9 mouse cellular contexts compared by ENCODE assay signal in the genomic region with DNA sequence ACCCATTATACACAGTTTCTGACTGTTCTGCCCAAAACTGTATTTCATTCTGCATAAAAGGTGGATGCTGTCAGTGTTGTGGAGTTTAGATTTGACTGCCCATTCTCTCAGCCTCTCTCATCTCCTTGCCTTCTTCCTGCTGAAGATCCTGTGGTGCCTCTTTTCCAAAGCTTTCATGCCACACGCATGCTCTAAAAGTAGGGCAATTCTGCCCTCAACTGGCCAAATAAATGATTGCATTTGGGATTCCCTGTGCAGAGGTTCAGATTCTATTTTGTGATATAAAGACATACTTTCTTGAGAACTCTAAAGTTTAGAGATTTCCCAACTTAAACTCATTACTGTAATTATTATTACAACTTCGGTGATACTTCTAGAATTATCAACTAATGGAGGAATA.
A peak's percentile ranks its signal among the peaks of the same experiment; 100 is the strongest.
DNase-seq lines count a peak whose midpoint lies in the region; ATAC-seq lines count a peak whose summit lies in the region.
"Had no signal": no experiment of that assay in that cellular context is flagged by ENCODE, and none has a peak within 500 bp of the region (broad histone marks: within the 10 kb centered on the region; RNA-seq: fewer than 3 reads in every experiment).

No protein-coding gene starts in this region.

- ATAC-seq in heart, embryonic 11.5 days (replicated peaks; ENCODE audit: insufficient number of reproducible peaks, low FRiP score, low TSS enrichment): no peak
- peak; percentile 76; the same call in 1 of the 2 replicates for ATAC-seq in hindbrain, embryonic 16.5 days

- WGBS in heart, embryonic 11.5 days (ENCODE audit: insufficient replicate concordance): 12% methylated on average over 2 of the region's 2 CpGs
- 12% methylated on average over 2 of the region's 2 CpGs for WGBS in hindbrain, embryonic 16.5 days

- no peak overlapping the region for H3K4me3 ChIP-seq in heart, embryonic 11.5 days (ENCODE audit: low read depth, low read length)
- H3K4me3 ChIP-seq in hindbrain, embryonic 16.5 days (ENCODE audit: low read length): no peak overlapping the region
- H3K4me3 ChIP-seq: heart, embryonic 15.5 days had no signal

- peak; percentile 1 for DNase-seq in heart, adult 8-10 months (ENCODE audit: low spot score)
- peak; percentile 13 for DNase-seq in Muller cell, postnatal 12 days (ENCODE audit: inconsistent ontology term)
- peak; percentile 83 for DNase-seq in embryo, embryonic 10.5 days (ENCODE audit: low spot score)
- DNase-seq in left cerebral cortex, postnatal 36 days (ENCODE audit: low spot score in 2 of 2): peak; percentile 39 to 45
- DNase-seq in retina, embryonic 14.5 days (ENCODE audit: low spot score): peak; percentile 85
- DNase-seq in thymus, postnatal 0 days (ENCODE audit: low spot score): no peak

- H3K4me1 ChIP-seq in heart, embryonic 11.5 days (ENCODE audit: control insufficient read depth, insufficient read depth, low read length): no peaks in the 10 kb centered on the region
- no peaks in the 10 kb centered on the region for H3K4me1 ChIP-seq in hindbrain, embryonic 16.5 days (ENCODE audit: control insufficient read depth, insufficient read depth, low read depth, low read length)
- H3K4me1 ChIP-seq: heart, embryonic 15.5 days had no signal

- H3K9ac ChIP-seq in heart, embryonic 11.5 days (ENCODE audit: low read depth, low read length): no peak overlapping the region
- no peak overlapping the region for H3K9ac ChIP-seq in hindbrain, embryonic 16.5 days (ENCODE audit: low read depth, low read length)
- H3K9ac ChIP-seq: heart, embryonic 15.5 days had no signal

- no peak overlapping the region for H3K4me2 ChIP-seq in heart, embryonic 11.5 days
- no peak overlapping the region for H3K4me2 ChIP-seq in hindbrain, embryonic 16.5 days (ENCODE audit: low read length)
- H3K4me2 ChIP-seq: heart, embryonic 15.5 days had no signal

- intact Hi-C loops in left cerebral cortex, postnatal 36 days (cut with DNase I): loop anchor here (10.0 kb wide), 2 partner anchors 270 to 1260 kb away; partner anchors contain the start of gene Lsamp

- no peaks in the 10 kb centered on the region for H3K9me3 ChIP-seq in heart, embryonic 11.5 days (replicated peaks; ENCODE audit: control insufficient read depth, low read length)
- H3K9me3 ChIP-seq in hindbrain, embryonic 16.5 days (ENCODE audit: control insufficient read depth, low read length): no peaks in the 10 kb centered on the region
- H3K9me3 ChIP-seq: heart, embryonic 15.5 days had no signal

- H3K27ac ChIP-seq in heart, embryonic 11.5 days (ENCODE audit: low read depth, low read length): no peak overlapping the region
- H3K27ac ChIP-seq in hindbrain, embryonic 16.5 days (ENCODE audit: low read depth, low read length): no peak overlapping the region
- H3K27ac ChIP-seq: heart, embryonic 15.5 days had no signal

- no peaks in the 10 kb centered on the region for H3K36me3 ChIP-seq in heart, embryonic 11.5 days (ENCODE audit: control insufficient read depth, insufficient read depth, low read length)
- no peaks in the 10 kb centered on the region for H3K36me3 ChIP-seq in hindbrain, embryonic 16.5 days (ENCODE audit: control insufficient read depth, insufficient read depth, low read length)
- H3K36me3 ChIP-seq: heart, embryonic 15.5 days had no signal

- H3K27me3 ChIP-seq in heart, embryonic 11.5 days (ENCODE audit: control insufficient read depth, insufficient read depth, low read length): no peaks in the 10 kb centered on the region
- no peaks in the 10 kb centered on the region for H3K27me3 ChIP-seq in hindbrain, embryonic 16.5 days (replicated peaks; ENCODE audit: control insufficient read depth, insufficient read depth, low read length)
- H3K27me3 ChIP-seq: heart, embryonic 15.5 days had no signal
